Mouse (Mus musculus) kidney, adult 2 months (tissue): ENCODE measurements at regions not wholly inside any gene's neighbourhood (a gene's known extent, or its start where the extent isn't known, plus 50 kb on each side); places are given as distances from the start of the nearest gene placed in this dataset.

Experiments used
- CTCF ChIP-seq: fragments of 200-500 bp; conservative IDR thresholded peaks from 2 replicates; pipeline ENCODE4 v1.5.1; 2011; ENCODE audit warnings: low read depth, mild to moderate bottlenecking, control low read depth, low read length, moderate library complexity, mixed read lengths; ENCODE audit not compliant: insufficient read depth, insufficient read length
- POLR2A ChIP-seq: fragments of 200-500 bp; IDR thresholded peaks from one replicate; pipeline ENCODE4 v1.6.1; 2011; ENCODE audit warnings: low read depth, low read length, control low read depth

- TF ChIP-seq CTCF (no peak), POLR2A (no peak)
Measured at GRCm38 (mm10) chr16:30652692-30653091, 53.2 kb downstream of the Fam43a start.
